Mouse (Mus musculus): ENCODE results near the gene Gnaq.

Gene Gnaq

DNA sequence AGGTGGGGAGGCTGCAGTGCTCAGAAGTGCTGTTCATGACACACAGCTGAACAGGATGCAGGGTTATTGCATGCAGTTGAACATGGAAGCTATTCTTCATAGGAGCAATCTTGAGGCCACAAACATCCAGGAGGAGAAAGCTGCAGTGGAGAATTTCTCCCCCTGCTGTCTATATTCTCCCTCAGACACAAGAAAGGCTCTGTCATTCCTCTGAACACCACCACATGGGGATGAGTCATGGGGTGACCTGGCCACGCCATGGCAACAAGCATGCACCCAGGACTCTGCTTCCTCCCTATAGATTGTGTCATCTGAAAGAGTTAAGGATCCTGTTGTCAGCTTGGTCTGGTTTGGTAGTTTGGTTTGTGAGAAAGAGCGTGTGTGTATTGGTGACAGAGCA lies 239.0 kb downstream of the Gnaq start:
- no peak for DNase-seq (ENCODE audit: low read depth, low spot score)

- no peak for DNase-seq (ENCODE audit: low read depth, low spot score)
Measured at GRCm38 (mm10) chr19:16372752-16373486, 240.3 kb downstream of the Gnaq start.

- DNase-seq (ENCODE audit: low read depth, low spot score), result no peak
Measured at GRCm38 (mm10) chr19:16375881-16376280, 243.2 kb downstream of the Gnaq start.

DNA sequence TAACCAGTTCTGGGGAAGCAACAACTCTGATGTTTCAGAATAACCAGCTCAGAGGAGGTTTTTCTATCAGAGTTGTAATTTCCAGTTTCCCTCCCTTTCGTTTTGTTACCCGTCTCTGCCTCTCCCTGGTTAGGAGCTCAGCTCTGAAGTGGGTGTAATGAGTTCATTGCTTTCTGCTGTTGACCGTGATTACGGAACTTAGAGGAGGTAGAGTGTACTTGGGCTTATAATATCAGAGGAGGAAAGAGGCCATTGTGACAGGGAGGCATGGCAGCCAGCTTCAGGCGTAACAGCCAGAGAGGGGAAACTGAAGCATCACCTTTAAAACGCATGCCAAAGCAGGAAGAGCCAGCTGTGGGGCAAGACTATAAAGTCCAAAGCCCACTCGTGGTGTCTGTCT lies 245.9 kb downstream of the Gnaq start:
- DNase-seq (ENCODE audit: low read depth, low spot score), result no peak

DNA sequence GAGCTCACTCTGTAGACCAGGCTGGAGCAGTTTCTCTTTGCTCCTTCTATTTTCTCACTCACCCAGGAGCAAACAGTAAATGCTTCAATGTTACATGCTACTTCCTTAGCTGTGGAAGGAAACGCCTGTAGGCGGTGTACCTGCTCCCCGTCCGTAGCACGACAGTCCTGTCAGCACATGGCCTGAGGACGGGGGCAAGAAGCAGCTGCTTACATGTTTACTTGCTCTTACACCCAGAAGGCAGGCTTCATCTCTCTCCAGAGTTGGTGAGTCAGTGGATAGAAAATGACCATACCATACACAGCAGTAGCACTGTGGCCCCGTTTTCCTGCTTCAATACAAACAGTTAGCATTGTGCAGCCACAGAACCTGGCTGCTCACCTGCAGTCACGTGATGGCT lies 247.1 kb downstream of the Gnaq start:
- DNase-seq (ENCODE audit: low read depth, low spot score), result no peak

DNA sequence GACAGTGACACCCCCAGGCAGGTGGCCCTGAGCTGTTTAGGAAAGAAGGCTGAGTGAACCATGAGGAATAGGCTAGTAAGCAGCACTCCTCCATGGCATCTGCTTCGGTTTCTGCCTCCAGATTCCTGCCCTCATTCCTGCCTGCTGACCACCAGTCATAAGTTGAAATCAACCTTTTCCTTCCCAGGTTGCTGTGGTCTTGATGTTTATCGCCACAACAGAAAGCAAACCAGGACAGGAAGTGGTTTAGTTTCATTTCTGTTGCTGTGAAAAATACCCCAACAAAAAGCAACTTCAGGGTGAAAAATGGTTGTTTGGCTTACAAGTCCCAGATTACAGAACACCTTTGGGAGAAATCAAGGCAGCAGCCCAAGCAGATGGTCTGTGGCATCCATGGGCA lies 249.8 kb downstream of the Gnaq start:
- DNase-seq (ENCODE audit: low read depth, low spot score), result no peak

- no peak for DNase-seq (ENCODE audit: low read depth, low spot score)
Measured at GRCm38 (mm10) chr19:16383127-16383526, 250.5 kb downstream of the Gnaq start.

DNA sequence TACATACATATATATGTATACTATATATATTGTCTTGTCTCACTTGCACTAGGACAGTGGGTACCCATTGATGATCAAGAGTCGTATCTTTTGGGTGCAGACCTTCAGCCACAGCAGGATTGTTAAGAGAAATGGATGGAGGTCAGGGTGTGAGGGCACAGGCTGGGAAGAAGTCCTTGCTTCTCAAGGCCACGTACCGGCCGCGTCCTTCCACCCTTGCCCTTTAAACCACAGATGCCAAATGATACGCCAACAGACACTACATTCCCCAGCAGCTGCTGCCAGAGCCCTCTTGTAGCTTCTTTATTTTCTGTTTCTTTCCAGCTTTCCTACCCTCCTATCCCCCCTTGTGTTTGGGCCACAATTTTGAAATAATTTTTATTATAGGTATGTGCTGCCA lies 251.5 kb downstream of the Gnaq start:
- DNase-seq (ENCODE audit: low read depth, low spot score), result no peak

GRCm38 (mm10) chr19:16384957-16385356 lies 252.3 kb downstream of the Gnaq start:
- no peak for DNase-seq (ENCODE audit: low read depth, low spot score)

- peak; percentile 69 for DNase-seq (ENCODE audit: low read depth, low spot score)
Measured at GRCm38 (mm10) chr19:16386514-16386913, 253.9 kb downstream of the Gnaq start.

GRCm38 (mm10) chr19:16390192-16390795 lies 257.7 kb downstream of the Gnaq start:
- no peak for DNase-seq (ENCODE audit: low read depth, low spot score)

DNA sequence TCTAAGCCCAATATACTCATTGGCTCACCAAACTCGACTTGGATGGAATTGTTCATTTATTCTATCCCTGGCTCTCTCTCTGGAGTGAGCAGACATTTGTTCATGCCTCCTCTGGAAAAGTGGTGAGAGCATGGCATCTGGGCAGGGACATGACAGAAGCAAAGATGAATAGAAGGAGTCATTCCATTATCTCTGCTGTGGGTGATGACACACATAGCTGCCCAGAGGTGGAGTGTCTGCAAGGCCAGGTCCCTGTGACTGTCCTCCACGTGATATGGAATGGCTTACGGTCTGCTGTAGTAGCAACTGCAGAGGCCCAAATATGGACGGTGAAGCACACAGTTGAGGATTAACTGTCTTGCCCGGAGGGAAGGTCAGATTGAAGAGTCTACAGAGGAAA lies 261.8 kb downstream of the Gnaq start:
- no peak for DNase-seq (ENCODE audit: low read depth, low spot score)

GRCm38 (mm10) chr19:16403101-16403500 lies 270.5 kb downstream of the Gnaq start:
- DNase-seq (ENCODE audit: low read depth, low spot score), result no peak

DNA sequence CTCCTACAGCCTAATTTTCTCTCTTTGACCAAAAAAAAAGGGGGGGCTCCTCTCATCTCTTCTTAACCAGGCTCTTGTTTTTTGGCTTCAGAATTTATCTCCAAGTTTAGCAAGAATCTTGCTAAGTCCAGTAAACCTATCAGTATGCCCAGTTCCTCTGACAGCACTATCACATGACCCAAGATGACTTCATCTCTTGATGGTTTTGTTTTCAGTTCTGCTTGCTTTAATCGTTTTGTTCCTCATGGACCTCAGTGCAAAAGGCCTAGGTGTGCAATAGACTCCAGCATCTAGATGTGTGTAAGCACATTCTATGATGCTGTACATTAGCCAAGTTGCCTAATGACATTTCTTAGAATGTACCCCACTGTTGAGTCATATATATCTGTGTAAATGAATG lies 275.1 kb downstream of the Gnaq start:
- no peak for DNase-seq (ENCODE audit: low read depth, low spot score)

- DNase-seq (ENCODE audit: low read depth, low spot score), result no peak
Measured at GRCm38 (mm10) chr19:16411302-16411701, 278.7 kb downstream of the Gnaq start.

DNA sequence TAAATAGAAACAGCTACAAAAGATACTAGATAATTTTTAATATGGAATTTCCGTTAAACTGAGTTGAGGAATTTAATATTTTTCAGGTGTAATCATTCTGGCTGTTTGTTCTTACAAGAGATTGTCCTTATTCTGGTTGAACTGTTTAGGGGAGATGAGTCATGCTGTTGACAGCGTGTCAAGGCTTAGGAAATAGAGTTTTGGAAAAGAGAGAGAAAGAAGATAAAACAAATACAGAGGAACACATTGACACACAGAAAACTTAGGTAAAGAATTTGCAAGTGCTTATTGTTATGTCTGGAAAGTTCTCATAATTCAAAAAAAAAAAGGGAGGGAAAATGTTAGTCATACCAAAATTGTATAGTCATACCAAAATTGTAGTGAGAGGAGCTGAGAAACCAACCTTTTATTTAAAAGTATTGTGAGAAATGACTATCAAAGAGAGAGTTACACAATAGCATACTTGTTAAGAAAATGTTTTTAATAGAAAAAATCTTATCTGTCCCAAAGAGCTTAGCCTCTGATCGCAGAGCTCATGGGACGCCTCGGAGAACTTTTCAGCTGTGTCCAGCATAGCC lies 285.5 kb downstream of the Gnaq start:
- DNase-seq (ENCODE audit: low read depth, low spot score), result no peak

GRCm38 (mm10) chr19:16425596-16425995 lies 293.0 kb downstream of the Gnaq start:
- no peak for DNase-seq (ENCODE audit: low read depth, low spot score)

GRCm38 (mm10) chr19:16431368-16431767 lies 298.7 kb downstream of the Gnaq start:
- no peak for DNase-seq (ENCODE audit: low read depth, low spot score)

- DNase-seq (ENCODE audit: low read depth, low spot score), result peak; percentile 6
Measured at GRCm38 (mm10) chr19:16434879-16435278, 302.2 kb downstream of the Gnaq start.

DNA sequence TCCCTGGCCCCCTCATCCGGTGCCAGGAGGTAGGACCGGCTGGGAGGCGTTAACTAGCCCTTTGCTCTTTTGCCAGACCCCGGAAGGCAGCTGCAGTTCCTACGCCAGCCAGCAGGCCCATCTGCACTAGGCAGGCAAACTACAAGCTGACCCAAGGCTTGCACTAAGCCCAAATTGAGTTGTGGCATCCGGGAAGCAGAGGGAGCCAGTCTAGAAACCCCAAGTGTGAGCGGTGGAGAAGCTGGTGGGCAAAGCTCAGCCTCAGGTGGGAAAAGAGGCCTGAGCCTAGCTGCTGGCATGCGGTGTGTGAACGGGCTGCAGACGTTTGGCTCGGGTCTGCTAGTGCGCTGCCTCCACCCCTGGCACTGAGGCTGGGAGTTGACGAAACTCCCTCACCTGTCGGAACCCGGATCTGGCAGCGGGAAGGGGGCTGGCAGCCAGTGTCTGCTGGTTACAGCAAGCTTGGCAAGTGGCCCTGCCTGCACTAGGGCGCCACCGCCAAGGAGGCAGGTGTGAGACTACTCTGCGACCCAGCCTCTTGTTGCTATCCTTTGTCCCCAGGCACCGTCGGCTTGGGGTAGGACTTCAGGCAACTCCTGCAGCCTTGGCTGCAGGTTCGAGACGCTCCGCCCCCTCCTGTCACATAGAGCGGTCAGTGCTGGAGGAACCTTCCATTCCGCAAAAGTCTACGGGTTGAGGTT lies 303.1 kb downstream of the Gnaq start, which contains the start of gene Gna14:
Gene Gna14, plus strand, starts transcription at position 232 of the 701 bp plus-strand sequence.
- no peak for DNase-seq (ENCODE audit: low read depth, low spot score)

DNA sequence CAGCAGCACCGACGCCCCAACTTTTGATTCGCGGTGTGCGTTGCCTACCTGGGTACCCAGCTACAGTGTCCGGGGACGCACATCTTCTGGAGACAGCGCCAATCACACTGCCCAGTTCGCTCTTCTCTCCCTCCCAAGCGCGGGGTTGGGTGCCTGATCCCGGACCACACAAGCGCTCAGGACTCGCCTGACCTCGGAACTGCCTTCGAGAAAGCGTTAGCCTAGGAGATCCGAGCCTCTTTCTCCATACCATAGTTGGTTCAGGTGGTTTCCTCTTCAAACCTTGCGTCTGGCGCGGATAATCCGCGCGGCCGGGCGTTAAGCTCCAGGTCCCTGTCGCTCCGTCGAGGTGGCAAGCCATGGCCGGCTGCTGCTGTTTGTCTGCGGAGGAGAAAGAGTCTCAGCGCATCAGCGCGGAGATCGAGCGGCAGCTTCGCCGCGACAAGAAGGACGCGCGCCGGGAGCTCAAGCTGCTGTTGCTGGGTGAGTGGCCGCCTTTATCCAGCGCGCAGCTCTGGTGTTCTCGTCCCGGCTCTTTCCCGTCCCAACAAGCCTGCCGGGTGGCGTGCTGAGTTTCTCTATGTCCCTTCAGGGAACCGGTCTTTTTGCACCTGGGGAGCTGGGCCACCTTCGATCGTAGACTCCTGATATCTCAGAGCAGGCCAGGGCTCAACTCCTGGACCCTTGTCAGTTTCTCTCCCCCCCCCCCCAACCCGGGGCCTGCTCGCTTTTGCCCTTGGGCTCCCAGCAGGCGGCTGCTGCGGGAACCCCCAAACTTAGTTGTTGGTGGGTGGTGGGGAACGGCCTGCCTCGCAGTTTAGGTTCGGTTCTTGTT lies 303.9 kb downstream of the Gnaq start:
- no peak for DNase-seq (ENCODE audit: low read depth, low spot score)

Data from telencephalon, adult 2 months (tissue).